ENCODE assay signal across 1 mouse cellular context in the genomic region with DNA sequence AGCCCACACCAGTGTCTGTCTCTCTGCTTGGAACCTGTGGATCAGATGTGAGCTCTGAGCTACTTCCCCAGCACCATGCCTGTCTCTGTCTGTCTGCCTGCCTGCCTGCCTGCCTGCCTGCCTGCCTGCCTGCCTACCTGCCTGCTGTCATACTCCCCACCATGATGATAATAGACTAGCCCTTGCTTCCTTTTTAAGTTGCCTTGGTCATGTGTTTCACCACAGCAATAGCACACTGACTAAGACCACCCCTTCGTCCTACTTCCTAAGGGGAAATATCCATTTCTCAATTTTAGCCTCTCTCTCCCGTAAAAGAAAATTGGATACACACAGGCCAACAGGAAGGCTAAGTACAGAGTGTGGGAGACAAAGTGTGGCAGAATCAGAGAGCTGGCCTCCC.
A peak's percentile ranks its signal among the peaks of the same experiment; 100 is the strongest.
TF ChIP-seq lines count a peak whose summit lies in the region.

No protein-coding gene starts in this region.

TF ChIP-seq in MEL, 35 proteins besides CTCF, POLR2A, EP300 and RAD21 (continued from another document):
- TF ChIP-seq ZKSCAN1 (IDR thresholded peaks at IDR 0.05; ENCODE audit: low read depth, low read length), result 0 out of 2 replicates have a peak, but pooled peaks have one; percentile 26
